Mouse (Mus musculus): ENCODE measurements around the gene Zfp334. TPM values are rescaled to one million over a fixed set of nuclear protein-coding genes. Genes with fewer than 3 reads are reported as not detected.

Zfp334 gene
- polyA plus RNA-seq, 1 experiment from 2014 or later, result 9.2 TPM

DNA sequence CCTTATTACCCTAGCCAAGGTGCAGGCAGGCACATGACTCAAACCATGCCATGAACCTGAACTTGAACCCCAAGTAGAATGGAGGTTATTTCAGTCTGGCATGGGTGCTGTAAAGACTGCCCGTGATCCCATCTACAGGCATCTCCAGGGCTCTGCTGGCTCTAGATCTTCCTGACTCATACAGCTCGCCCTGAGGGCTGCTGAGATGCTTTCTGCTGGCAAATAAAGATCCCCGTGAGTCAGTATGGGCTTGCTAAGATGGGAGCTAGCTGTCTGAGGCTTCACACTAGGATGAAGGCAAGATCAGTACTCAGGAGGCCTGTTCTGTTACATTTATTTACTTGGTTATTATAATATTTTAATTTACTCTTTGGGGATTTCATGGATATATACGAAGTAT, 4.1 kb upstream of the Zfp334 start:
- no peak for DNase-seq (ENCODE audit: low spot score)
- no peak overlapping the region for H3K4me3 ChIP-seq (ENCODE audit: low read depth, low read length)
- 92% methylated on average over 4 of the region's 4 CpGs for WGBS
- no peaks in the 10 kb centered on the region for H3K9me3 ChIP-seq (ENCODE audit: control insufficient read depth, low read length)
- ATAC-seq (replicated peaks; ENCODE audit: low FRiP score, low TSS enrichment, low read depth), result no peak
- no peak overlapping the region for H3K9ac ChIP-seq (ENCODE audit: low read length)
- no peak overlapping the region for H3K4me2 ChIP-seq (ENCODE audit: low read length)
- H3K36me3 ChIP-seq (ENCODE audit: control insufficient read depth, insufficient read depth, low read length), result no peaks in the 10 kb centered on the region
- no peak overlapping the region for H3K27ac ChIP-seq (ENCODE audit: low read depth)
- H3K27me3 ChIP-seq (replicated peaks; ENCODE audit: control insufficient read depth, insufficient read depth, low read length), result no peaks in the 10 kb centered on the region
- H3K4me1 ChIP-seq (replicated peaks; ENCODE audit: control insufficient read depth, insufficient read depth, low read length), result peaks cover 6% of the 10 kb centered on the region

DNA sequence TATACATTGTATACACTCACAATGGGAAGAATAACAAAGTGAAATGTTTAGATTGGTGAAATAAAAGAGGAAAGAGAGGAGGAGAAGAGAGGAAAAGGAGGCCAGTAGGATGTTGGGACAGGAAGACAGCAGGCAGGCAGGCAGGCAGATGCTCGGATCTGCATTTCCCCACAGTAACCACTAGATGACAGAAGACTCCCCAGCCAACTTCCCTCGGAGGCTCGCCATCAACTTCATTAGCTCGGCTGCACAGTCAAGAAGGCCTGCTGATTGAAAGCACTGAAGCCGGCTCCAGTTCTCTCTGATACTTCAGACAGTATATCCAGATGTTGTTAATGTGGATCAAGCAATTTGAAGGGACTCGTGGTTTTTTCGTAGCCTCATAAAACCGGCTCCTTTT, 3.5 kb upstream of the Zfp334 start:
- Histone ChIP-seq H3K9ac (ENCODE audit: low read length) (no peak overlapping the region), H3K4me1 (replicated peaks; ENCODE audit: control insufficient read depth, insufficient read depth, low read length) (peaks cover 6% of the 10 kb centered on the region; the same call in 1 of the 2 replicates), H3K9me3 (ENCODE audit: control insufficient read depth, low read length) (no peaks in the 10 kb centered on the region), H3K36me3 (ENCODE audit: control insufficient read depth, insufficient read depth, low read length) (peaks cover 3% of the 10 kb centered on the region), H3K27me3 (replicated peaks; ENCODE audit: control insufficient read depth, insufficient read depth, low read length) (no peaks in the 10 kb centered on the region), H3K27ac (ENCODE audit: low read depth) (no peak overlapping the region), H3K4me3 (ENCODE audit: low read depth, low read length) (no peak overlapping the region), H3K4me2 (ENCODE audit: low read length) (no peak overlapping the region)
- DNase-seq (ENCODE audit: low spot score) (no peak), ATAC-seq (replicated peaks; ENCODE audit: low FRiP score, low TSS enrichment, low read depth) (no peak)
- whole genome bisulfite sequencing, result 19% methylated on average over 8 of the region's 8 CpGs

DNA sequence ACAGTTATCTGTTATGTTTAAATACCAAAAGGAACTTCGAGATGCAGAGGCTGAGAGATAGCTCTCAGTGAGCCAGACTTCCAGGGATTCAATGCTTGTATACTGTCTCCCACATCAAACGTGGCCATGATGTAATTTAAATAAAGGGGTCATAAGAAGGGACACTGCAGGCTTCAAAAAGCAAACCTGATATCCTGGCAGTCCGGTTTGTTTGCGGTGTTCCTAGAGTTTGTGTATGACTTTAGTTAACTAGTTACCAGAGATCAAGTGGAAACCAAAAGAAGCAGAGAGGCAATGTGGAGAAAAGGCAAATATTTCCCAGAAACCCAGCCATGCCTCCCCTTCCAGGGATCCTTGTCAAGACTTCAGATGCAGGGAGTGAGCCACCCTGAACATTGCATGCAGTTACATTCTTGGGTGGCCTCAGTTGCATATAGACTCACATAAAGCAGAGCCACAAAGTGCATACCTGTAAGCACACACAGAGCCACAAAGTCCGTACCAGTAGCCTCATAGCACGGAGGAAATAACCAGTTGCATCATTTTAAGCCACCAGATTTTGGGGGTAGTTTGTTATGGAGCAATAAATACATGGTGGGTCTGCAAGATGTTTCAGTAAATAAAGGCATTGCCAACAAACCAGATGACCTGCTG, 1.4 kb upstream of the Zfp334 start:
- H3K27ac ChIP-seq (ENCODE audit: low read depth), result no peak overlapping the region
- ATAC-seq (replicated peaks; ENCODE audit: low FRiP score, low TSS enrichment, low read depth), result no peak
- no peak overlapping the region for H3K9ac ChIP-seq (ENCODE audit: low read length)
- H3K4me3 ChIP-seq (ENCODE audit: low read depth, low read length), result no peak overlapping the region
- no peaks in the 10 kb centered on the region for H3K9me3 ChIP-seq (ENCODE audit: control insufficient read depth, low read length)
- no peaks in the 10 kb centered on the region for H3K27me3 ChIP-seq (replicated peaks; ENCODE audit: control insufficient read depth, insufficient read depth, low read length)
- H3K4me1 ChIP-seq (replicated peaks; ENCODE audit: control insufficient read depth, insufficient read depth, low read length), result peaks cover 9% of the 10 kb centered on the region; the same call in 1 of the 2 replicates
- H3K4me2 ChIP-seq (ENCODE audit: low read length), result no peak overlapping the region
- 63% methylated on average over 6 of the region's 6 CpGs for WGBS
- peaks cover 24% of the 10 kb centered on the region for H3K36me3 ChIP-seq (ENCODE audit: control insufficient read depth, insufficient read depth, low read length)
- no peak for DNase-seq (ENCODE audit: low spot score)

DNA sequence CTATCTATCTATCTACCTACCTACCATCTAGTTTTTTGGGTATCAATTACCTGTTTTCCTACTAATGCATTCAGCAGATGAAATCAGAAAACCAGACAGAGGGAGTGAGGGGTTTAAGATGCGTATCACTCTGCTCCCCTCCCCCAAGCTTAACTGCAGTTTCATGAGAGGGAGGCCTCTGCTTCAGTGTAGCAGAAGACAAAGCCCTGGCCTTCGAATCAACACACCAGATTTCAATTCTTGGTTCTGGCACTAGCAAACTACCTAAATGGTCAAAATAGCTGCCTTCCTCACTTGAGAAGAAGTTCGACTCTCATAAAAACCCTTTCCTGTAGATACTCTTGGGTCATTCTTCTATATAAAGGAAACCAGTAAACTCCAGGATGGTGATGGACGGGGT, 689 bp downstream of the Zfp334 start:
- H3K4me1 ChIP-seq (replicated peaks; ENCODE audit: control insufficient read depth, insufficient read depth, low read length), result peaks cover 9% of the 10 kb centered on the region; the same call in 1 of the 2 replicates
- peak overlapping the region; percentile 85 for H3K4me3 ChIP-seq (ENCODE audit: low read depth, low read length)
- H3K4me2 ChIP-seq (ENCODE audit: low read length), result peak overlapping the region; percentile 87
- H3K27me3 ChIP-seq (replicated peaks; ENCODE audit: control insufficient read depth, insufficient read depth, low read length), result no peaks in the 10 kb centered on the region
- ATAC-seq (replicated peaks; ENCODE audit: low FRiP score, low TSS enrichment, low read depth), result no peak
- H3K36me3 ChIP-seq (ENCODE audit: control insufficient read depth, insufficient read depth, low read length), result peaks cover 45% of the 10 kb centered on the region
- no peaks in the 10 kb centered on the region for H3K9me3 ChIP-seq (ENCODE audit: control insufficient read depth, low read length)
- WGBS, result 13% methylated on average over 4 of the region's 4 CpGs
- DNase-seq (ENCODE audit: low spot score), result no peak
- H3K27ac ChIP-seq (ENCODE audit: low read depth), result peak overlapping the region; percentile 83
- H3K9ac ChIP-seq (ENCODE audit: low read length), result peak overlapping the region; percentile 94

DNA sequence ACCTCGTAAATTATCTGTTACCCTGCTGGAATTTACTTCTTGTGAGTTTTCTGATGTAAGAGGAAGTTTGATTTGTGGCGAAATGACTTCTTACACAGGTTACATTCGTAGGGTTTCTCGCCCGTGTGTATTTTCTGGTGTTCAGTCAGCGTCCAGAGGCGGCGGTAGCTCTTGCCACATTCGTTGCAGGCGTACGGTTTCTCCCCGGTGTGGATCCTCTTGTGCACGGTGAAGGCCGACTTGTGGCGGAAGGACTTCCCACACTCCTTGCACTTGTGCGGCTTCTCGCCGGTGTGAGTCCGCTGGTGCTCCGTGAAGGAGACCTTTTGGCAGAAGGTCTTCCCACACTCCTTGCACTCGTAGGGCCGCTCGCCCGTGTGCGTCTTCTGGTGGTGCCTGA, 8.0 kb downstream of the Zfp334 start:
- ATAC-seq (replicated peaks; ENCODE audit: low FRiP score, low TSS enrichment, low read depth) (no peak), DNase-seq (ENCODE audit: low spot score) (no peak)
- Histone ChIP-seq H3K4me2 (ENCODE audit: low read length) (no peak overlapping the region), H3K9ac (ENCODE audit: low read length) (no peak overlapping the region), H3K36me3 (ENCODE audit: control insufficient read depth, insufficient read depth, low read length) (peaks cover 92% of the 10 kb centered on the region), H3K27ac (ENCODE audit: low read depth) (no peak overlapping the region), H3K27me3 (replicated peaks; ENCODE audit: control insufficient read depth, insufficient read depth, low read length) (no peaks in the 10 kb centered on the region), H3K9me3 (ENCODE audit: control insufficient read depth, low read length) (peaks cover 10% of the 10 kb centered on the region), H3K4me1 (replicated peaks; ENCODE audit: control insufficient read depth, insufficient read depth, low read length) (no peaks in the 10 kb centered on the region), H3K4me3 (ENCODE audit: low read depth, low read length) (no peak overlapping the region)
- 94% methylated on average over 25 of the region's 25 CpGs for WGBS

DNA sequence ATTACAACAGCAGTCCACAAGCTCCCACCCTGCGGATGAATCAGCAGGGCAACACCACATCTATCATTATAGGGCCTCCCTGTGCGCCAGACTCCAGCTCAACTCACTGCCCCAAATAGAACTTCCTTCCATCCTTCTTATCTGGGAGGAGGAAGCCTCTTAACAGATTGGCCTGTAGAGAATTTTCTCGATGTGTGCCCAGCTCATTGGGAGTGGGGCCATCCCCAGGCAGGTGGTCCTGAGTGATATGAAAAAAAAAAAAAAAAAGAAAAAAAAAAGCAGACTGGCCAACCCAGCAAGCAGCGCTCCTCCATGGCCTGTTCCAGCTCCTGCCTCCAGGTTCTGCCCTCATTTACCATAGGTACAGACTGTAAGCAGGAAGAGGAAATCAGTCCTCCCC, 12.1 kb downstream of the Zfp334 start:
- Histone ChIP-seq H3K27ac (ENCODE audit: low read depth) (no peak overlapping the region), H3K9ac (ENCODE audit: low read length) (no peak overlapping the region), H3K4me3 (ENCODE audit: low read depth, low read length) (no peak overlapping the region), H3K4me1 (replicated peaks; ENCODE audit: control insufficient read depth, insufficient read depth, low read length) (no peaks in the 10 kb centered on the region), H3K4me2 (ENCODE audit: low read length) (no peak overlapping the region), H3K27me3 (replicated peaks; ENCODE audit: control insufficient read depth, insufficient read depth, low read length) (no peaks in the 10 kb centered on the region), H3K36me3 (ENCODE audit: control insufficient read depth, insufficient read depth, low read length) (peaks cover 55% of the 10 kb centered on the region), H3K9me3 (ENCODE audit: control insufficient read depth, low read length) (peaks cover 7% of the 10 kb centered on the region)
- ATAC-seq (replicated peaks; ENCODE audit: low FRiP score, low TSS enrichment, low read depth), result no peak
- DNase-seq (ENCODE audit: low spot score), result no peak
- 81% methylated on average over 4 of the region's 4 CpGs for WGBS

DNA sequence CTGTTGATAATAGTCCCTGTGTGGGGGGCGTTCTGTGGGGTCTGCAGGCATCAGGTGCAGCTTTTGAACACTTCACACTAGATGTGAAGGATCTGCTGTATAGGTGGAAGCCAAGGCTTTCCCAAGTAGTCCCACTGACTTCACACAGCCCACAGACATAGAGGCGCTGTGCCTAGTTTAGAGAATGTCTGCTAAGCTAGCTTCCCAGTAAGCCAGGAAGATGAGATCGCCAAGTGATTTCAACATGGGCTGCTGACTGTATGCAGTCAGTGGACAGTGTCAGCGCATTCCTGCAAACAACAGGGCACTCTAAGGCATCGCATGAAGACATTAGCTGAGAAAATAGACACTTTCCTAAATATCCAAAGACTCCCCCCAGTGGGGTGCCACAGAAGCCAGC, 12.6 kb downstream of the Zfp334 start:
- H3K9me3 ChIP-seq (ENCODE audit: control insufficient read depth, low read length), result peaks cover 1% of the 10 kb centered on the region; the same call in 1 of the 2 replicates
- peaks cover 50% of the 10 kb centered on the region for H3K36me3 ChIP-seq (ENCODE audit: control insufficient read depth, insufficient read depth, low read length)
- DNase-seq (ENCODE audit: low spot score) (no peak), ATAC-seq (replicated peaks; ENCODE audit: low FRiP score, low TSS enrichment, low read depth) (no peak)
- H3K4me1 ChIP-seq (replicated peaks; ENCODE audit: control insufficient read depth, insufficient read depth, low read length), result no peaks in the 10 kb centered on the region
- no peaks in the 10 kb centered on the region for H3K27me3 ChIP-seq (replicated peaks; ENCODE audit: control insufficient read depth, insufficient read depth, low read length)
- no peak overlapping the region for H3K4me3 ChIP-seq (ENCODE audit: low read depth, low read length)
- H3K4me2 ChIP-seq (ENCODE audit: low read length), result no peak overlapping the region
- 87% methylated on average over 5 of the region's 5 CpGs for WGBS
- H3K9ac ChIP-seq (ENCODE audit: low read length), result no peak overlapping the region
- no peak overlapping the region for H3K27ac ChIP-seq (ENCODE audit: low read depth)

DNA sequence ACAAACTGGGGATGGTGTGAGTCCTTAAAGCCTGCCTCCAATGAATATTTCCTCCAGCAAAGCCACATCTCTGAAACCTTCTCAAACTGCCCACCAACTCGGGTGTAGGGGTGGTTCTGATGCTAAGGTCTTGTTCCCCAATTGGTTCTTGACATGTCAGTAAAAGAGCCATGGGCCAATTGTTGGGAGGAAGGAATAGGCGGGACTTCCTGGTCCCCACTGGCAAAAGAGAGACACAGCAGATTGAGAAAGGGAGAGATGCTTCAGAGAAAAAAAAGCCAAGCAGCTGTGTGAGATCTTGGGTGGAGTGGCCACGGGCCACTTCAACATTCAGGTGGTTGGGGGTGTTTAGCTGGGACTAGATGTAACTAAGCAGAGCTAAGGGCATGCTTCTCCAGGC, 17.0 kb downstream of the Zfp334 start:
- Histone ChIP-seq H3K4me2 (ENCODE audit: low read length) (no peak overlapping the region), H3K9ac (ENCODE audit: low read length) (no peak overlapping the region), H3K36me3 (ENCODE audit: control insufficient read depth, insufficient read depth, low read length) (peaks cover 9% of the 10 kb centered on the region; the same call in 1 of the 2 replicates), H3K4me1 (replicated peaks; ENCODE audit: control insufficient read depth, insufficient read depth, low read length) (peaks cover 21% of the 10 kb centered on the region), H3K27ac (ENCODE audit: low read depth) (no peak overlapping the region), H3K9me3 (ENCODE audit: control insufficient read depth, low read length) (no peaks in the 10 kb centered on the region), H3K27me3 (replicated peaks; ENCODE audit: control insufficient read depth, insufficient read depth, low read length) (peaks cover 13% of the 10 kb centered on the region), H3K4me3 (ENCODE audit: low read depth, low read length) (no peak overlapping the region)
- ATAC-seq (replicated peaks; ENCODE audit: low FRiP score, low TSS enrichment, low read depth), result no peak
- 20% methylated on average over 3 of the region's 3 CpGs for WGBS
- no peak for DNase-seq (ENCODE audit: low spot score)

DNA sequence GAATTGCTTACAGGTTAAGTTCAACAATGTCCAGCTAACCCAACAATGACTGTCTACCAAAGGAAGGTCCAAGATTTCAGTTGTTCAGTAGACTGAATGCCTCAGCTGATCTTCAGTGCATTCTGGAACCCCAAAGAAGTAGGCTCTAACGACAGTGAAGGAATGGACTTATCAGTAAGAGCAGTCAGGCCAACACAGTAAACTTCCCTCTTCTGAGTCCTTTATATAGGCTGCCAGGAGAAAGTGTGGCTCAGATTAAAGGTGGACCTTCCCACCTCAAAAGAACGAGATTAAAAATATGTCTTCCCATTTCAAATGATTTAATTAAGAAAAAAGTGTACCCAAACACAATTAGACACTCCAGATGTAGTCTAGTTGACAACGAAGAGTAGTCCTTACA, 17.7 kb downstream of the Zfp334 start:
- DNase-seq (ENCODE audit: low spot score), result no peak
- Histone ChIP-seq H3K9me3 (ENCODE audit: control insufficient read depth, low read length) (no peaks in the 10 kb centered on the region), H3K27me3 (replicated peaks; ENCODE audit: control insufficient read depth, insufficient read depth, low read length) (peaks cover 13% of the 10 kb centered on the region), H3K36me3 (ENCODE audit: control insufficient read depth, insufficient read depth, low read length) (peaks cover 6% of the 10 kb centered on the region; the same call in 1 of the 2 replicates), H3K9ac (ENCODE audit: low read length) (no peak overlapping the region), H3K4me2 (ENCODE audit: low read length) (no peak overlapping the region), H3K4me3 (ENCODE audit: low read depth, low read length) (no peak overlapping the region), H3K27ac (ENCODE audit: low read depth) (no peak overlapping the region), H3K4me1 (replicated peaks; ENCODE audit: control insufficient read depth, insufficient read depth, low read length) (peaks cover 21% of the 10 kb centered on the region)
- WGBS, result 77% methylated on average over 3 of the region's 3 CpGs
- no peak for ATAC-seq (replicated peaks; ENCODE audit: low FRiP score, low TSS enrichment, low read depth)

Data from intestine, embryonic 14.5 days (tissue).